Mouse (Mus musculus) embryonic facial prominence, embryonic 14.5 days (tissue): ENCODE results near the gene Odf3. TPM values are rescaled to one million over a fixed set of nuclear protein-coding genes. Genes with fewer than 3 reads are reported as not detected.

ENCODE experiments used
- ATAC-seq: fragments of 200-750 bp; cut with Nextera tagmentation; 2 replicates; pipeline ENCODE4 v1.8.0; 2017; ENCODE audit warnings: low read depth, moderate number of reproducible peaks, moderate TSS enrichment
- DNase-seq: peaks from one replicate; pipeline ENCODE4 v3.0.0-alpha.2; 2015; ENCODE audit warnings: low spot score
- H3K27ac ChIP-seq: fragments of 300-500 bp; sonication (generic); replicated peaks from 2 replicates; pipeline ENCODE4 v1.5.1; 2014; ENCODE audit warnings: low read depth, mild to moderate bottlenecking, low read length, moderate library complexity
- H3K27me3 ChIP-seq: fragments of 300-500 bp; sonication (generic); replicated peaks from 2 replicates; pipeline ENCODE4 v1.6.1; 2014; ENCODE audit warnings: low read length; ENCODE audit not compliant: control insufficient read depth, insufficient read depth
- H3K36me3 ChIP-seq: fragments of 300-500 bp; sonication (generic); 2 replicates; pipeline ENCODE4 v1.6.1; 2014; ENCODE audit warnings: low read length, mixed read lengths; ENCODE audit not compliant: control insufficient read depth, insufficient read depth
- H3K4me1 ChIP-seq: fragments of 300-500 bp; sonication (generic); 2 replicates; pipeline ENCODE4 v1.6.1; 2014; ENCODE audit warnings: antibody characterized with exemption, low read length; ENCODE audit not compliant: control insufficient read depth, insufficient read depth
- H3K4me2 ChIP-seq: fragments of 300-500 bp; sonication (generic); 2 replicates; pipeline ENCODE4 v1.6.1; 2014; ENCODE audit warnings: low read depth, mild to moderate bottlenecking, low read length, moderate library complexity, mixed read lengths
- H3K4me3 ChIP-seq: fragments of 300-500 bp; sonication (generic); 2 replicates; pipeline ENCODE4 v1.5.1; 2014; ENCODE audit warnings: low read depth, mild to moderate bottlenecking, low read length
- H3K9ac ChIP-seq: fragments of 300-500 bp; sonication (generic); 2 replicates; pipeline ENCODE4 v1.6.1; 2014; ENCODE audit warnings: low read depth, mild to moderate bottlenecking, low read length, moderate library complexity, mixed read lengths
- H3K9me3 ChIP-seq: fragments of 300-500 bp; sonication (generic); 2 replicates; pipeline ENCODE4 v1.6.1; 2016; ENCODE audit warnings: low read length; ENCODE audit not compliant: control insufficient read depth
- WGBS: fragments of 180-500 bp; shearing (Covaris S2); extraction: QIAGEN DNeasy Blood & Tissue Kit; methylation state at CpG from one replicate; pipeline ENCODE4 v1.1.7; 2014; 5-methylcytosine and 5-hydroxymethylcytosine counted together
- polyA plus RNA-seq: library from polyadenylated mRNA; unstranded; fragments of >200 nt; fragmentation: Nextera tagmentation; extraction: Ambion mirVana; gene quantifications from 2 replicates; pipeline ENCODE4 v1.2.1, GENCODE M21; 2014

Gene Odf3
- polyA plus RNA-seq, 1 experiment from 2014 or later, result not detected

GRCm38 (mm10) chr7:140851916-140852315 lies 4.3 kb downstream of the Odf3 start:
- no peaks in the 10 kb centered on the region for H3K27me3 ChIP-seq
- no peak overlapping the region for H3K4me3 ChIP-seq
- DNase-seq, result no peak
- 100% methylated on average over 4 of the region's 4 CpGs for WGBS
- no peak overlapping the region for H3K4me2 ChIP-seq
- no peak overlapping the region for H3K27ac ChIP-seq
- ATAC-seq, result no peak
- H3K9ac ChIP-seq, result no peak overlapping the region
- H3K9me3 ChIP-seq, result no peaks in the 10 kb centered on the region
- peaks cover 36% of the 10 kb centered on the region for H3K36me3 ChIP-seq
- H3K4me1 ChIP-seq, result peaks cover 8% of the 10 kb centered on the region

- no peak for ATAC-seq
- WGBS, result 85% methylated on average over 9 of the region's 9 CpGs
- H3K27ac ChIP-seq, result no peak overlapping the region
Observed at GRCm38 (mm10) chr7:140853386-140853785, 5.8 kb downstream of the Odf3 start.

GRCm38 (mm10) chr7:140854483-140854882 lies 6.9 kb downstream of the Odf3 start:
- peaks cover 21% of the 10 kb centered on the region for H3K4me1 ChIP-seq
- H3K9ac ChIP-seq, result no peak overlapping the region
- 95% methylated on average over 18 of the region's 18 CpGs for WGBS
- ATAC-seq (no peak), DNase-seq (no peak)
- no peak overlapping the region for H3K27ac ChIP-seq
- no peaks in the 10 kb centered on the region for H3K9me3 ChIP-seq
- no peak overlapping the region for H3K4me2 ChIP-seq
- H3K4me3 ChIP-seq, result no peak overlapping the region
- peaks cover 46% of the 10 kb centered on the region for H3K36me3 ChIP-seq
- no peaks in the 10 kb centered on the region for H3K27me3 ChIP-seq

More at GRCm38 (mm10) chr7:140853386-140853785, 5.8 kb downstream of the Odf3 start:
- no peak overlapping the region for H3K4me3 ChIP-seq
- H3K4me1 ChIP-seq, result peaks cover 16% of the 10 kb centered on the region
- peaks cover 36% of the 10 kb centered on the region for H3K36me3 ChIP-seq
- no peaks in the 10 kb centered on the region for H3K27me3 ChIP-seq
- DNase-seq, result no peak
- no peaks in the 10 kb centered on the region for H3K9me3 ChIP-seq
- H3K9ac ChIP-seq, result no peak overlapping the region
- no peak overlapping the region for H3K4me2 ChIP-seq

- peaks cover 53% of the 10 kb centered on the region for H3K36me3 ChIP-seq
- peak overlapping the region; percentile 93; the same call in 1 of the 2 replicates for H3K27ac ChIP-seq
- H3K4me3 ChIP-seq, result peak overlapping the region; percentile 89
- no peaks in the 10 kb centered on the region for H3K9me3 ChIP-seq
- H3K4me2 ChIP-seq, result peak overlapping the region; percentile 97
- 72% methylated on average over 9 of the region's 9 CpGs for WGBS
- H3K4me1 ChIP-seq, result peaks cover 21% of the 10 kb centered on the region
- H3K9ac ChIP-seq, result peak overlapping the region; percentile 92
- H3K27me3 ChIP-seq, result no peaks in the 10 kb centered on the region
- DNase-seq (no peak), ATAC-seq (no peak)
Observed at GRCm38 (mm10) chr7:140855181-140855580, 7.6 kb downstream of the Odf3 start.

- H3K9me3 ChIP-seq, result no peaks in the 10 kb centered on the region
- H3K27me3 ChIP-seq, result no peaks in the 10 kb centered on the region
- H3K4me2 ChIP-seq, result peak within 1 kb of the TSS; percentile 97
- under 1% methylated on average over 45 of the region's 51 CpGs for WGBS
- H3K36me3 ChIP-seq, result peaks cover 62% of the 10 kb centered on the region
- ATAC-seq, result peak; percentile 83
- peak within 1 kb of the TSS; percentile 93 for H3K27ac ChIP-seq
- H3K4me3 ChIP-seq, result peak within 1 kb of the TSS; percentile 89
- peak within 1 kb of the TSS; percentile 92 for H3K9ac ChIP-seq
- peak; percentile 96 for DNase-seq
- peaks cover 21% of the 10 kb centered on the region for H3K4me1 ChIP-seq
Observed at GRCm38 (mm10) chr7:140855860-140856784, 8.5 kb downstream of the Odf3 start, which contains the start of gene Gm45785. TSS of gene Gm45785 (minus strand) at chr7:140856331.

GRCm38 (mm10) chr7:140856785-140857549 lies 9.4 kb downstream of the Odf3 start, which contains the start of gene Ric8a:
TSS of gene Ric8a (plus strand) at chr7:140856957.
- peak; percentile 87 for ATAC-seq
- under 1% methylated on average over 42 of the region's 50 CpGs for WGBS
- Histone ChIP-seq H3K27ac (peak within 1 kb of the TSS; percentile 93), H3K36me3 (peaks cover 64% of the 10 kb centered on the region), H3K9ac (peak within 1 kb of the TSS; percentile 92), H3K9me3 (no peaks in the 10 kb centered on the region), H3K4me3 (peak within 1 kb of the TSS; percentile 89), H3K27me3 (no peaks in the 10 kb centered on the region), H3K4me1 (peaks cover 21% of the 10 kb centered on the region), H3K4me2 (peak within 1 kb of the TSS; percentile 97)
- peak; percentile 93 for DNase-seq

- DNase-seq (no peak), ATAC-seq (peak; percentile 15)
- peaks cover 21% of the 10 kb centered on the region for H3K4me1 ChIP-seq
- H3K4me3 ChIP-seq, result peak within 1 kb of the TSS; percentile 89
- H3K9ac ChIP-seq, result peak within 1 kb of the TSS; percentile 92
- no peaks in the 10 kb centered on the region for H3K9me3 ChIP-seq
- 44% methylated on average over 34 of the region's 40 CpGs for WGBS
- H3K4me2 ChIP-seq, result peak within 1 kb of the TSS; percentile 97
- peaks cover 64% of the 10 kb centered on the region for H3K36me3 ChIP-seq
- H3K27ac ChIP-seq, result peak within 1 kb of the TSS; percentile 93
- no peaks in the 10 kb centered on the region for H3K27me3 ChIP-seq
Observed at GRCm38 (mm10) chr7:140857550-140858505, 10.2 kb downstream of the Odf3 start, which contains the start of gene Bet1l. TSS of gene Bet1l (minus strand) at chr7:140857577.
